In the genomic region with DNA sequence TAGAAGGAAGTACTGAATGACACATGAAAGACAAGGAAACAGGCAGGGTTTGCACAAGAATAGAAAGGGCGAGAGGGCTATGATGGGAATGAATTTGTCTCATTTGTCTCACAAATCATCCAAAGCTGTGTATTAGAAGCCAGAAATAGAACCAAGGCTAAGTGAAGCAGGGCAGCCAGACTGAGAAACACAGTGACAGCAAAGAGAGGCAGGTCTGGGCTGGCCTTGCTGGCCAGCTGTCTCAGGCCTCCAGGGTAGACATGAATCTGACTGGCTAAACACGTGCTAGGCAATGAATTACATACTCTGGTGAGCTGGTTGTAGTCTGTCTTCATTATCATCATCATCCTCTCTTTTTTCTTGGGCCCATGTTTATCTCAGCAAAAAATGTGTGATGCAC, we compare ENCODE assay signal across 21 mouse cellular contexts.
"Had no signal": no experiment of that assay in that cellular context is flagged by ENCODE, and none has a peak within 500 bp of the region (broad histone marks: within the 10 kb centered on the region; RNA-seq: fewer than 3 reads in every experiment).

No protein-coding gene starts in this region.

- DNase-seq: kidney, postnatal 10 days; kidney, postnatal 36 days; layer of hippocampus, postnatal 36 days; left cerebral cortex, postnatal 4 days; liver, postnatal 0 days; lung, embryonic 14.5 days; right cerebral cortex, adult 18-20 months; right cerebral cortex, postnatal 14 days; spleen, adult 18-20 months; thymus, postnatal 36 days had no signal

- H3K27ac ChIP-seq: kidney, embryonic 15.5 days; left cerebral cortex, adult 2 months; limb, embryonic 12.5 days; limb, embryonic 15.5 days; liver, embryonic 14.5 days; macrophage; midbrain, embryonic 12.5 days; midbrain, embryonic 15.5 days; neural tube, embryonic 12.5 days; neural tube, embryonic 15.5 days; stomach, embryonic 15.5 days had no signal

- H3K4me3 ChIP-seq: kidney, embryonic 15.5 days; left cerebral cortex, adult 2 months; limb, embryonic 12.5 days; limb, embryonic 15.5 days; midbrain, embryonic 12.5 days; midbrain, embryonic 15.5 days; neural tube, embryonic 12.5 days; neural tube, embryonic 15.5 days; stomach, embryonic 15.5 days had no signal
